Mouse (Mus musculus) cerebellum, adult 11-12 months (tissue): ENCODE data around the gene Acat1.

Experiments used
- DNase-seq: peaks from one replicate; pipeline ENCODE4 v3.0.0; 2022

Gene Acat1

DNA sequence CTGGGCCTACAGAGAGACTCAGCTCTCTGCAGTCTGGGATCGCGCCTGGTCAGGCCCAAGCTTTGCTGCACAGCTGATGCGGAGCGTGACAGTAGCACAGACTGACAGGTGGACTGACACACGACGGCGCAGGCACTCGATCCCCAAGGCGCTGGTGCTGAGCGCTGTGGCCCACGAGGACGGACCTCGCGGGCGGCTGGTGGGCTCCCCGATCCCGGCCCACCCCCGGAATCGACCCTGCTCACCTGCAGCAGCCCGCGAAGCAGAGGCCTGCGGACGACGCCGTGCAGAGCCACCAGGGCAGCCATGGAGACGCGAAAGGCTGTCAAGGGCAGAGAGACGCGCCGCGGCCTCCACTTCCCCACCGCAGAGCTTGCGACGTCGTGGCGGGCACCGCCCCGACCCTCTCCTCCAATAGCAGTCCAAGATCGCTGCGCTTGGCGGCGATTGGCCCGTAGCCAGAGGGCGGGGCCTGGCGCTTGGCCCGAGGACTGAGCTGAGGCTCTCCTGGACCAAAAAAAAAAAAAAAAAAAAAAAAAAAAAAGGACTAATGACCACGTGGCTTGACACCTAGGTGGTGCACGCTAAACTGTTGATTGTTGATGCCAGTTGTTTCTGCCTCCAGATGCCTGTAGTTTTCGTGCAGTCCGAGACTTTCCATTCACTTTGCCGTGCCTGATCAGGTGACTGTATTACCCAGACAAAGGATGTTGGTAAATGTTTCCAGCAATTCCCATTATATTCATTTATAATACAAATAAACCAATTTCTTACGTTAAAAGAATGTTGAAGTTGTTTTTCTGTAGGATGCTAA, at the start of gene Acat1:
Gene Acat1, minus strand, starts transcription at position 415 of the 814 bp plus-strand sequence.
- DNase-seq: peak; percentile 94

DNA sequence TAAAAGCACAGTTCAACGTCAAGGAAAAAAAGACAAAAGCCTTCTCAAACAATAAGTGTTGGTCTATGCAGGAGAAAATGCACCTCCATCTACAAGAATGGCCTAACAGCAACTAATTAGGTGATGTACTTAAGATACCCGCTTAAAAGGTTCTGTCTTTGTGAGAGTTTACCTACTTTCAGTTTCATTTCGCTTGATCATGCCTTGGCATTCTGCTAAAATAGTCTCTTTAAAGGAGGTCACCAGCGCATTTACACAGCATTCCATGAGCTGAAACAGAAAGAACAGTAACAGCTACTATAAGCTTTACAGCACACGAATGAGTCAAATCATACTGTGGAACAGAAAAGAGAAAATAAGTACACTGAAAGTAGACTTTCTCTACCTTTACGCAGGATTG, 24.6 kb upstream of the Acat1 start:
- DNase-seq: no peak

DNA sequence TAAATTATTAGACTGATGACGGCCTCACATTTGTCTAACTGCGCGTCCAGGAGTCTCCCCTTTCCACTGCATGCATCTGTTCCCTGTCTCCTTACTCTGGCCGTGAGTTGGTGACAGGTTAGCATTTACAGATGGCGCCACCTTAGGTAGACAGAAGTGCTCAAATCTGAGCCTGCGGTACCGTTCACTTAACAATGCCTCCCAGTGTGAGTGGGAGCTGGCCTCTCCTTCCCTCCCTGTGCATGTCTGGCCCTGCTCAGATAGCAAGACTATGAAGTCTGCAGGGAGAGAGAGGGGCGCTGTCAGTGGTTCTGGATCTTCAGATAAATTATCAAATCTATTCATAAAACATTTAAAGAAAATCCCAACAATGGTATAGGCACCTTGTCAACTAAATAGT, 5.1 kb upstream of the Acat1 start:
- DNase-seq: no peak

DNA sequence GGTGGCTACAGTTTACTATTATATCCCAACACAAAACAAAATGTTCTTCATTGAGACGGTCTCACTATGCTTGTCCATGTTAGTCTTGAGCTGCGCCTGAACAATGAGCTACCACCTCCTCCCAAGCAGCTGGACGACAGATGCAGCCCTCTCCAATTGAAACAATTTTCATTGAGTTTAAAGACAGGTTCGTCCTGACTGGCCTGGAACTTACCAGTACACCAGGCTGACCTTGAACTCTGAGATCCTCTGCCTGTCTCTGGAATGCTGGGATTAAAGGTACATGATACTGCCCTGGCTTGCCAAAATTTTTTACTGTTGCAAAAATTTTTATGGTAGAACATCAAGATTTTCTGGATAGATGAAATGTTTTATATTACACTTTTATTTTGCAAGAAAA, 4.1 kb upstream of the Acat1 start:
- DNase-seq: no peak

DNA sequence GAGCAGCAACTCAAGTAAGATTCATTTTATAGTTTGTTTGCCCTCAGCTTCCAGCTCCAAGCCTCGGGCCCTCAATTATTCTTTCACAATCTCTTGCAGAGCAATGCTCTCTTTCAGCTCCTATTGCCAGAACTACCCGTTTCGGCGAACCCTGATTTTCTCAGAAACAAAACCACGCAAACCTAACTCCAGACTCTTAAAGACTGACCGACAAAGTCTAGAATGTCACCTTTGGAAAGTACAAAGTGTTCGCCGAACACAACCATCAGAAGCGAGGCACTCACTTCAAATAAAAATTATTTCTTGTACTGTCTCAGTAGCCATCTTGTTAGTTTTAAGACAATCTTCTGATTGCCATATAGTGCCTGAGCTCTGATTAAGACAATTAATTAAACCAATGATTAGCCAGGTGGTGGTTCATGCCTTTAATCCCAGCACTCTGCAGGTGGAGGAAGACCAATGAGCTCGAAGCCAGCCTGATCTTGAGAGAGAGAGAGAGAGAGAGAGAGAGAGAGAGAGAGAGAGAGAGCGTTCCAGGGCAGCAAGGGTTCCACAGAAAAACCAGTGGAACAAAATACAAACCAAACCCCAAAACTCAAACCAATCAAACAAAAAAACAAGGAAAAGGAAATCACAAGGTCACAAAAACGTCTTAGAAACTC, 745 bp downstream of the Acat1 start:
- DNase-seq: peak; percentile 27

DNA sequence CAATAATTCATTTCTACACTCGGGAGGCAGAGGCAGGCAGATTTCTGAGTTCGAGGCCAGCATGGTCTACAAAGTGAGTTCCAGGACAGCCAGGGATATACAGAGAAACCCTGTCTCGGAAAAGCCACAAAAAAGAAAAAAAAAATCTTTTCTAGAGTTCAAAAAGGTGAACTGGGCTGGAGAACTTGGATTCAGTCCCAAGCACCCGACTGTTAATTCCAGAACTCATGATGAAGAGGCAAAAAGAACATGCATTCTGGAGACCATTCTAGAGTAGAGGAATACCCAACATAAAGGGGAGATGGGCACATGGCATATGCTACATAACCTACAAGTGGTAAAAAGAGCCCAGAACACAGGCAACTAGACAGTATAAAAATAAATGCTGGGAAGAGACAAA, 2.4 kb downstream of the Acat1 start:
- DNase-seq: no peak

DNA sequence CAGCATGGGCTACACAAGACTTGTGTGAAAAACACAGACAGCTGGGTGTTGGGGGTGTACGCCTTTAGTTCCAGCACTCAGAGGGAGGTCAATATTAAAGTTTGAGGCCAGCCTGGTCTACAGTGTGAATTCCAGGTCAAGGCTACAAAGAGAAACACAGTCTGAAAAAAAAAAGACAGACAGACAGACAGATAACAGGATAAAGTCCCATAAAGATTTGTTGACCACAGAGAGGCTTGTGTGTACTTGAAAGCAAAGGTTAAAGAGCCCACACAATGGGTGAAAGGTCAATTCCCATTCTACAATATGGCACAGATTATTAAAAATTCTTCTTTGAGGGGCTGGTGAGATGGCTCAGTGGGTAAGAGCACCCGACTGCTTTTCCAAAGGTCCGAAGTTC, 3.0 kb downstream of the Acat1 start:
- no peak for DNase-seq

DNA sequence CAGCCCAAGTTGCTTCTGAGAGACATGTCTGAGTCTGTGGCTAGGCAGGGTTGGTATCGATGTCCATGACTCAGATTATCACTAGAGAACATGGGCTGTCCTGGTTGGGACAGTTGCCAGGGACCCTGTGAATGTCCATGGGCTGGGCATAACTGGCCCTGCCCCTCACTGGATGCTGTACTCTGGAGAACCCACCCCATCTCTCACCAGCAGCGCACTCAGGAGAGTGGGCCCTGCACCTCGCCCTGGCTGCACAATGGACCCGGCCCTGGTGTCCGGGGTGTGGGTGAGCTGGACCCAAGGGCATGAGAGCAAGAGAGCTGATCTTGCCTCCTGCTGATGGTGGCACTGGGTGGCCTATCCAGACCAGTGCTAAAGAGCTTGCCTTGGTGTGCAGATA, 5.2 kb downstream of the Acat1 start:
- DNase-seq: no peak

DNA sequence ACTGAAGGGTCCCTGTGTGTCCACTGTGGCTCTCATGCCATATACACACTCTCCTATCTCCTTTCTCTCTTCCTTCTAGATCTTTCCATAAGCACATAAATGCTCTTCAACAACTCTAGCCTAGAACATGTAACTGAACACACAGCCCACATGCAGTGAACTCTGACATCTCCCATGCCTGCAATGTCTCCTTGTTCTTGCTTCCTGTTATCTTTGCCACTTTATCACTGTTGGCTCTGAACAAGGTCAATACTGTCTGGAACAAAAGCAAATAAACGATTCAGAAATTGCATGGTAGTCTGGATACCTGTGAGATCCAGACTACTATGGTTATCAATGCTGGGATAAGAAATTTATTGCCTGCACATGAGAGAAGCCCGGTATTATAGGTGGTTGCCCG, 6.3 kb downstream of the Acat1 start:
- DNase-seq: no peak

DNA sequence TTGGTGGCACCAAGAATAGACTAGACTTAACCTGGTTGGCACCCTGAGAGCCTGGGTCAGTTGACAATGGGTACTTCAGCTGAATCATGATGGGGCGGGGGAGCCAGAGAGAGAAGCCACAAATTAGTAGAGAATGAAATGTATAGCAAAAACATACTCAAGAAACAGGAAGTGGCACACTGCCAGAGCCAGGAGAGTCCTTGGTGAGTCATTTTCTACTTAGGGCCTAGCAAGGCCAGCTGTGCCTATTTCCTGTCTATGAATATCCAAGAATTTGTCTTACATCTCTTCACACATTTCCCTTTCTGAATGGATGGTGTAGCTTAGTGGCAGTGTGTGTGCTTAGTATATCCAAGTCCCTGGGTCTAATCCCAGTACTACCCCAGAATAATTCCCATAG, 6.8 kb downstream of the Acat1 start:
- DNase-seq: no peak

DNA sequence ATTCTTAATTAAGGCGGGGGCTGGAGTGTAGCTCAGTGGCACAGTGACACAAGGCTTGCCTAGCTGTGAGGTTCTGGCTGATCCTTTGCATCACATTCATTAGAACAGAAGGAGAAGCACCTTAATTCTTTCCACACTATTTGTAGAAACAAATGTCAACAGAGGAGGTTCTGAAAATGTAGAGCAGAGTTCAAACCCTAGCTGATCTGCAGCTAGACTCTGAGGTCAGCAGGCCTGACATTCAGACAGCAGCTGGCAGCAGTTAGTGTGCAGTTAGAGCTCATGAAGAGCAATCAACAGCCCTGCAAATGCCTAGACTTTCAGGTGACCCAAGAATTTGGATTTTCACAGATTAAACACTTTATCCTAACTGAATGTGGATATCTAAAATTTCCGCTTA, 8.6 kb downstream of the Acat1 start:
- no peak for DNase-seq

DNA sequence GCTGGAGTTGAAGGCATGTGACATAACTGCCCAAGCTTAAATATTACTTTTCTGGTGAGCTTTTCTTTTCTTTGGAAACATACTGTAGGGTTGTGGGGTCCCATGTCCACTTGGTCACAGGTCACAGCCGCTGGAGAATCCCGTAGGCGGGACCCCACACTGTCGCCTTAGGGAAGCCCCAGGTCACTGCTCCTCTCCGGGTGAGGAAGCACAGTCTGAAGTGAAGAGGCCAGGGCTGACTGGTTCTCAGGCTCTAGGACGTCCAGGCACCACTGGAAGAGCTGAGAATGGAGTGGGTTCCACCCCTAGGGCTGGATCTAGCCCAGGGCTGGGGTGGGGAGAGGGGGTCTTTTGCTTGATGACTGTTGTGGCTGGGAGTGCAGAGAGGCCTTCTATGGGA, 11.6 kb downstream of the Acat1 start:
- DNase-seq: no peak

DNA sequence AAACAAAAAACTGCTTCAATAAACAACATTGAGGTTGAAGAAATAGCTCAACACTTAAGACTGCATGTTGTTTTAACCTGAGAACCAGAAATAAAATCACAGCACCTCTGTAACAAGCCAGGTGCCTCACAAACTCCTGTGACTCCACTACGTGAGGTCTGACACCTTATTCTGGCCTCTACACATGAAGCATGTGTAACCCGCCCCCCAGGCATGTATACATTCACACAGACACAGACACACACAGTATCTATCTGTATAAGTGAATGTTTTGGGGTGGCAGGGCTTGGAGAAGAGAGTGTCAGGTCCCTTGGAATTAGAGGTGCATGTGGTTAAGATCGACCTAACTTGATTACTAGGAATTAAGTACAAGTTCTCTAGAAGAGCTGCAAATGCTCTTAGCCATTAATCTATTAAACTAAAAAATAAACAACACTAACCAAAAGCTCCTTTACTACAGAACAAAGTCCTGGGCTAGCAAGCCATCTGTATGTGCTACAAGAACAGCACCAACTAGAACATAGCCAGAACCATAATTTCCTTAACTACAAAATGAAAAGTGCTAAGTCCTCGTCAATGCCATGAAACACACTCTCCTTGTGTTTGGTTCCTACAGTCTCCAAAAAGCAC, 13.1 kb downstream of the Acat1 start:
- no peak for DNase-seq

DNA sequence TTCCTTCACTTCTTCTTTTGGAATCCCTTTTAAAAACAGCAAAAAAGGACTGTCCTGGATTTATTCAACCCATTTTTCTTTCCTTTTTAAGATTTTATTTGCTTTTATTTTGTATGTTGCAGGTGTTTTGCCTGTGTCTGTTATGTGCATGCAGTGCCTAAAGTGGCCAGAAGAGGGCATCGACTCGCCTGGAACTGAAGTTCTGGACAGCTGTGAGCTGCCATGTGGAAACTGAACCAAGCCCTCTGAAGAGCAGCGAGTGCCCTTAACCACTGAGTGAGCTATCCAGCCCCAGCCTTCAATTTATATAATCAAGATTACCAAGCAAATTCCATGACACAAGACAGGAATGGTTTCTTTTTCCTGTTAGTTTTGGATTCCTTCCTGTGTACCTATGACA, 15.4 kb downstream of the Acat1 start:
- DNase-seq: no peak

DNA sequence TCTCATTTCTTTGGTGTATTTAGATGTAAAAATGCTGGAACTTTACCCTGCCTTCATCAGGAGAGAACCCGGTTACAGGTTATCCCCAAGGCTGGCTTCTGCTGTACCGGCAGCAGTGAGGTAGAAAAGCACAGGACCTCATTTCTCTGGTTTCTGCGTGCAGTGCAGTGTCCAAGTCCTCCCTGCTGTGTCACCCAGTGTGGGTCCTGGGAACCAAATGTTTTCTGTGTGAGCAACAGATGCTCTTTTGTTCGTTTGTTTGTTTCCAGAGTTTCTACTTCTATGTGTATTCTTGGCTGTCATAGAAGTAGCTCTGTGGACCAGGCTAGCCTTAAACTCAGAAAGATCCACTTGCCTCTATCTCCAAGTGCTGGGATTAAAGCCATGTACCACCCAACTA, 28.3 kb downstream of the Acat1 start:
- DNase-seq: peak; percentile 63

DNA sequence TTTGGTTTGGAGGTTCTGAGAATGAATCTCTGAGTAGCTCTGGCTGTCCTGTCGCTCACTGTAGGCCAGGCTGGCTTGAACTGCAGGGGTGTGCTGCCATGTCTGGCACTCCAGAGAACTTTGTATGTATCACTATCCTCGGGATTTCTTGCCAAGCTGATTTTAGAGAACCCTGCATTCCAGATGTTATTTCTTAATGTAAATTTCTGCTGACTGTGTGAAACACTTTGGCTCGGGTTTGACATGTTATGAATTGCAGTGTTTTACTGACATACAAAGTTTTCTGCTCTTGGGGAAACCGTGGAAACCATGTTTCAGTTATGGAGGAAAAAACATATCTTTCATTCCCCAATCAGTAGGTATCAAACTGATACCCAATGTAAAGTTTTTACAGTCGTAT, 34.5 kb downstream of the Acat1 start:
- no peak for DNase-seq

DNA sequence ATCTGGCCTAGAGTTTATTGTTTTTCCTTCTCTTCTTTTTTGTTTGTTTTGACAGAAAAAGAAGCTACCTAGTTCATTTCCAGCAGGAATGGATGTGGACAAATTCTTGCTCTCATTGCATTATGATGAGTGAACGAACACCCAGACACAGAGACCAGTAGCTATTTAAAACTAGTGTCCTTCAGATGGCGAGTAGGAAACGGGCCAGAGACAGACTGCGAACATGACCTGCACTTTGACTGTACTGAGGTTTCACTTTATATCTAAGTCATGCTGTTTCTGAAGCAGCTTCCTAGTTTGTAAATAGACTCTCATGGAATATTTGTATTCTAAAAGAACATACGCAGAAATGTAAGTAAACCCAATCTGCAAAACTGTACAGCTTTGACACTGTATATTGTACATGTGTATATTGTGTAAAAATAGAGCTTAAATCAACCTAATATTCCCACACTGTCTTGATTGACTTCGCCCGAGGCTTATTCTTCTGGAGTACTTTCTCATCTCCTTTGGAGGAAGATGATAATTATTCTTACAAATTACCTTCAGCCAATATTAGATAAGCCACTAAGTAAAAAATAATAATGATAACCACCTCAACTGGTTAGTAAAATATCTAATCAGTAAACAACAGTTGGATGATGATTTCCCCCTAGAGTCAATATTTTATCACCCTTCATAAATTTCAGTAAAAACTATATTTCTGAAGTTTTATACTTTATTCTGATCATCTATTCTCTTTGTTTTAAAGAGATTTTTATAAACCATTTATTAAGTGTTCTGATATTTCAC, 37.5 kb downstream of the Acat1 start:
- DNase-seq: no peak

DNA sequence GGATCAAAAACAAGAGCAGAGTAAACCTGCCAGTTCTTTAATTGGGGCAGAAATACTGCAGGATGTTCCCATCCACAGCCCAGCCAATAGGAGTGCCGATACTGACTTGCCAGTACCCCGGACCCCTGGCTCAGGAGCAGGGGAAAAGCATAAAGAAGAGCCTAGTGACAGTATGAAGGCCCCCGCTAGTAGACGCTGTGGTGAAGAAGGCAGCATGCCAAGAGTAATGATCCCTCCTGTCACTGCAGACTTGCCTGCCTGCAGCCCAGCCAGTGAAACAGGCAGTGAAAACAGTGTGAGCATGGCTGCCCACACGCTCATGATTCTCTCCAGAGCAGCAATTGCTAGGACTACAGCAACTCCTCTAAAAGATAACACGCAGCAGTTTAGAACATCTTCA, 39.5 kb downstream of the Acat1 start:
- DNase-seq: peak; percentile 17

DNA sequence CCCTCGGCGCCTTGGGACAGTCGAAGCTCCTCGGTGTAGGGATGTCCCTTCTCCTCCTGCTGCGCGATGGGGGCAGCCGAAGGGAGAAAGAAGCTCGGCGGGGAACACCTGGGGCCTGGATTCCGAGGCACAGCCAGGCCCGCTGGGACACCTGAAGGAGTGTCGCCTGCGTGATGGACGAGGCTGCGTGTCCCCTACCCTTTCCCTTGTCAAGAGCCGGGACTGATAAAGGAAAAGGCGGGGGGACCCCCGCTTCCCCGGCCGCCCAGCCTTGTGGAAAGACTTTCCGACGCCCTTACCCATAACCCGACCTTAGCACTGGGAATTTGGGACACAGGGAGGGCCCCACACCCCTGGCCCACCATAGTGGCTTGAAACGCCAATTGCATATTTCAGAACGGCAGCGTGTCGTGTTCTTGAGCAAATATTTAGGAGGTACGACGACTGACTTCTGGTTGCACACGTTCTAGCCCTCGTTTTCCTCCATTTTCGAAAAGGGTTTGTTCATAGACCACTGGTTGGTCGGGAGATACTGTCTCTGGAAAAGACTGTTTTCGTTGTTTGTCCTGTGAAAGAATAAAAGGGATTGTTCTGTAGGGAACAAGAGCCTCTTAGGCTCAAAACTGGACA, 72.7 kb downstream of the Acat1 start:
- DNase-seq: no peak

DNA sequence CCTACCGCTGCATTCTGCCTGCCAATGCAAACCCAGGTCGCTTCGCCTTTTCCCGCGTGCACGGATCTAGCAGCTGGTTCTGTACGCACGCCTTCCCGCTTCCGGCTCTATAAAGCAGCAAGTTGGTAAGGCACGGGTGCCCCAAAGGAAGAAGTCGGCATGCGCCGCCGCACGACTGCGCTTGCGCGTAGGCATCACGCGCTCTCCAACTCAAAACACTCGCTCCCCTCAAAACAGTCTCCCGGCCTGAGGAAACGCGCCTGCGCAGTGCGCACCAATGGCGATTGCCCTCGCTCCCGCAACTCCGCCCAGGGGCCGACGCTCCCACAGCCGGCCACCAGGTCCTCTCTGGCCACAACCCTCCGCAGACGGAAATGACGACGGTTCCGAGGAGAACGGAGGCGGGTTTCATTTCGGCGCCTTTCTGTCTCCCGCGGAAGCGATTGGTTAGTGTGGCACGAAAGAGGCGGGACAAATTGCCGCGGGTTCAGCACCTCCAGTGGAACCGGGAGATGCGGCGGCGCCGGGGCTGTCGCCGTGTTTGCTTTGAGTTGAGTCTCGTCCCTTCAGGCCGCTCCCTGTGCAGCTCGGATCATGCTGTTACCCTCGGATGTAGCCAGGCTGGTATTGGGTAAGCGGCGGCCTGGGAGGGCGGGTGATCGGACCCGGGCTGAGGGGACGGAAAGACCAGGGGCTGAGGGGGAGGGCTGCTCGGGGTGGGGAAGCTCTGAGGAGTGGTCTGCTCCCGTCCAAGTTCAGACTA, 73.4 kb downstream of the Acat1 start, which contains the start of the genes Atm and Npat:
Gene Atm, minus strand, starts transcription at position 183 of the 763 bp plus-strand sequence.
Gene Npat, plus strand, starts transcription at position 490 of the 763 bp plus-strand sequence.
- DNase-seq: peak; percentile 100

DNA sequence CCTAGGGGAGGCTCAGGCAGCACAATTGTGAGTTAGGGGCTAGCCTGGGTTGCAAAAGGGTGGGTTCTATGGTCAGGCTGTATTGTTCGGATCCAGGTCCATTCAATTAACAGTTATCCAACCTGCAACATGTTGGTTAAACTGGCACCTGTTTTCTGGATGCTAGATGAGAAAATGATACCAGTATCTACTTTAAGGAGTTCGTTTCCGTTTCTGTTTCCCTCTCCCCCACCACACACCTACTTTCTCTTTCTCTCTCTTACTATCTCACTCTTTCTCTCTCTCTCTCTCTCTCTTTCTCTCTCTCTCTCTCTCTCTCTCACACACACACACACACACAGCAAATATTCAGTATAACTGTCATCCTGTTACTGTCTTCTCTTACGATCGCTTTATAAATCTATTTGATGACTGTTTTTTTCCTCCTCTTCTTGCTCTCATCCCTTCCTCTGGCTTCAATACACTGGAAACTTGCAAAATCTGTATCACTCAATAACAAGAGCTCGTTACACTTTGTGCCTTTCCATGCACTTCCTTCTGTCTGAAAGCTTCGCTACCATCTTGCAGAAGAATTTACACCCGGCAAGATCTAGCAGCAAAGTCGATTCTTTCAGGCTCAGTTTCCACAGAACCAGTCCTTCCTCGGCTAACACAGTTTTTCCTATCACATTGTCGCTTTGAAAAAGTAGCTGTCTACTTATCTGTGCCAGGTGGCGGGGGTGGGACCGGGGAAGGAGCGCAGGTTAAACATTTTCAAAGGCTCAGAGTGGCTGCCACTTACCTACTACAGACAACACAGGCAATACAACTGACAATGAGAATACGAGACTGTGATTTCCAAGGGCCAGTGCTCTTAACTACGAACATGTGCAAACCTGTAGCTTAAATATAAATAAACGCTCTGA, 74.5 kb downstream of the Acat1 start:
- DNase-seq: no peak
